Mouse (Mus musculus): ENCODE measurements at regions not wholly inside any gene's neighbourhood (a gene's known extent, or its start where the extent isn't known, plus 50 kb on each side); places are given as distances from the start of the nearest gene placed in this dataset.

- DNase-seq = no peak
Observed at GRCm38 (mm10) chr7:79201246-79201645, 52.4 kb upstream of the Mfge8 start.

GRCm38 (mm10) chr7:79202336-79202735 is 53.5 kb upstream of the Mfge8 start:
- DNase-seq = no peak

- DNase-seq = no peak
Observed at GRCm38 (mm10) chr7:79203481-79203880, 54.6 kb upstream of the Mfge8 start.

GRCm38 (mm10) chr7:79207140-79207539 is 58.3 kb upstream of the Mfge8 start:
- peak; percentile 43 for DNase-seq

GRCm38 (mm10) chr7:79210376-79211215 is 61.7 kb upstream of the Mfge8 start:
- no peak for DNase-seq

- peak; percentile 72 for DNase-seq
Observed at GRCm38 (mm10) chr7:79211287-79211976, 61.6 kb upstream of the Abhd2 start.

- no peak for DNase-seq
Observed at GRCm38 (mm10) chr7:79212231-79212630, 60.8 kb upstream of the Abhd2 start.

- DNase-seq = no peak
Observed at GRCm38 (mm10) chr7:79215001-79215400, 58.0 kb upstream of the Abhd2 start.

- DNase-seq = no peak
Observed at GRCm38 (mm10) chr7:79217232-79217631, 55.8 kb upstream of the Abhd2 start.

- DNase-seq = no peak
Observed at GRCm38 (mm10) chr7:79222626-79223335, 50.2 kb upstream of the Abhd2 start.

All from retina, postnatal 1 day (tissue).